Mouse (Mus musculus) forebrain, postnatal 0 days (tissue): ENCODE data around the gene Hoxa13. TPM values are rescaled to one million over a fixed set of nuclear protein-coding genes. Genes with fewer than 3 reads are reported as not detected.

Experiments
- ATAC-seq: fragments of 200-750 bp; cut with Nextera tagmentation; 2 replicates; pipeline ENCODE4 v1.8.0; 2017; ENCODE audit warnings: mild to moderate bottlenecking, moderate library complexity
- DNase-seq: peaks from one replicate; pipeline ENCODE4 v3.0.0-alpha.2; 2015
- H3K27ac ChIP-seq: fragments of 300-500 bp; sonication (generic); 2 replicates; pipeline ENCODE4 v1.5.1; 2014; ENCODE audit warnings: low read depth, mild to moderate bottlenecking, antibody characterized with exemption, low read length, moderate library complexity, mixed read lengths
- H3K27me3 ChIP-seq: fragments of 300-500 bp; sonication (generic); 2 replicates; pipeline ENCODE4 v1.6.1; 2014; ENCODE audit warnings: mild to moderate bottlenecking, low read length, mixed read lengths; ENCODE audit not compliant: insufficient read depth
- H3K36me3 ChIP-seq: fragments of 300-500 bp; sonication (generic); 2 replicates; pipeline ENCODE4 v1.6.1; 2014; ENCODE audit warnings: mild to moderate bottlenecking, moderate library complexity; ENCODE audit not compliant: insufficient read depth
- H3K4me1 ChIP-seq: fragments of 300-500 bp; sonication (generic); 2 replicates; pipeline ENCODE4 v1.6.1; 2014; ENCODE audit warnings: antibody characterized with exemption; ENCODE audit not compliant: insufficient read depth
- H3K4me2 ChIP-seq: fragments of 300-500 bp; sonication (generic); 2 replicates; pipeline ENCODE4 v1.6.1; 2014; ENCODE audit warnings: low read depth, mild to moderate bottlenecking, moderate library complexity
- H3K4me3 ChIP-seq: fragments of 300-500 bp; sonication (generic); 2 replicates; pipeline ENCODE4 v1.5.1; 2014; ENCODE audit warnings: low read depth, low read length, mixed read lengths
- H3K9ac ChIP-seq: fragments of 300-500 bp; sonication (generic); 2 replicates; pipeline ENCODE4 v1.6.1; 2014; ENCODE audit warnings: mild to moderate bottlenecking
- H3K9me3 ChIP-seq: fragments of 300-500 bp; sonication (generic); 2 replicates; pipeline ENCODE4 v1.6.1; 2016; ENCODE audit warnings: low read length
- CTCF ChIP-seq: sonication (generic); IDR thresholded peaks from 2 replicates; pipeline ENCODE4 v1.5.1; 2016; ENCODE audit warnings: antibody characterized with exemption, control low read depth, low read depth
- WGBS: fragments of 180-500 bp; shearing (Covaris S2); extraction: QIAGEN DNeasy Blood & Tissue Kit; methylation state at CpG from one replicate; pipeline ENCODE4 v1.1.7; 2014; 5-methylcytosine and 5-hydroxymethylcytosine counted together
- microRNA counts: library from miRNA; unstranded; fragments of <30 nt; microRNA quantifications from one replicate; lab custom pipeline; 2015
- microRNA-seq, 2 experiments: library from miRNA; unstranded; fragments of <30 nt; microRNA quantifications; one replicate each; pipeline ENCODE4; 2016
- polyA plus RNA-seq: library from polyadenylated mRNA; unstranded; fragments of >200 nt; fragmentation: Nextera tagmentation; extraction: Ambion mirVana; gene quantifications from 2 replicates; pipeline ENCODE4 v1.2.1, GENCODE M21; 2015
- total RNA-seq: library from RNA; depleted of rRNA; stranded (reverse); fragments of >200 nt; gene quantifications from 2 replicates; pipeline ENCODE4 v1.2.3, GENCODE M21; 2014; rRNA removed

The Hoxa13 gene
- total and polyA plus RNA-seq, 2 experiments from 2014 or later: not detected

GRCm38 (mm10) chr6:52211170-52211935 lies 49.3 kb downstream of the Hoxa13 start:
- Histone ChIP-seq H3K4me2 (no peak overlapping the region), H3K4me3 (no peak overlapping the region), H3K4me1 (no peaks in the 10 kb centered on the region), H3K9me3 (no peaks in the 10 kb centered on the region), H3K36me3 (no peaks in the 10 kb centered on the region), H3K27ac (no peak overlapping the region), H3K27me3 (peaks cover 95% of the 10 kb centered on the region), H3K9ac (no peak overlapping the region)
- TF ChIP-seq CTCF: peak; percentile 71
- 2% methylated on average over 37 of the region's 37 CpGs for WGBS
- peak; percentile 85 for DNase-seq
- peak; percentile 78 for ATAC-seq

- no peaks in the 10 kb centered on the region for H3K4me1 ChIP-seq
- H3K27ac ChIP-seq: no peak overlapping the region
- ATAC-seq (no peak), DNase-seq (no peak)
- no peak overlapping the region for H3K9ac ChIP-seq
- no peak for TF ChIP-seq CTCF
- no peaks in the 10 kb centered on the region for H3K9me3 ChIP-seq
- H3K4me2 ChIP-seq: no peak overlapping the region
- WGBS: 8% methylated on average over 12 of the region's 12 CpGs
- H3K27me3 ChIP-seq: peaks cover 94% of the 10 kb centered on the region
- H3K4me3 ChIP-seq: no peak overlapping the region
- no peaks in the 10 kb centered on the region for H3K36me3 ChIP-seq
Observed at GRCm38 (mm10) chr6:52209685-52210046, 51.0 kb downstream of the Hoxa13 start.

- Histone ChIP-seq H3K4me2 (no peak overlapping the region), H3K27ac (no peak overlapping the region), H3K27me3 (peaks cover 94% of the 10 kb centered on the region), H3K36me3 (no peaks in the 10 kb centered on the region), H3K9me3 (no peaks in the 10 kb centered on the region), H3K4me3 (no peak overlapping the region), H3K4me1 (no peaks in the 10 kb centered on the region), H3K9ac (no peak overlapping the region)
- 3% methylated on average over 18 of the region's 18 CpGs for WGBS
- TF ChIP-seq CTCF: no peak
- DNase-seq: no peak
- ATAC-seq: no peak
Observed at GRCm38 (mm10) chr6:52208868-52209684, 51.6 kb downstream of the Hoxa13 start.

- 3% methylated on average over 47 of the region's 47 CpGs for WGBS
- H3K27me3 ChIP-seq: peaks cover 94% of the 10 kb centered on the region
- ATAC-seq (no peak), DNase-seq (no peak)
- H3K9me3 ChIP-seq: no peaks in the 10 kb centered on the region
- H3K9ac ChIP-seq: no peak within 1 kb of the TSS
- no peaks in the 10 kb centered on the region for H3K4me1 ChIP-seq
- no peaks in the 10 kb centered on the region for H3K36me3 ChIP-seq
- no peak for TF ChIP-seq CTCF
- no peak within 1 kb of the TSS for H3K4me2 ChIP-seq
- H3K27ac ChIP-seq: no peak within 1 kb of the TSS
- H3K4me3 ChIP-seq: no peak within 1 kb of the TSS
Observed at GRCm38 (mm10) chr6:52208072-52208867, 52.4 kb downstream of the Hoxa13 start, which contains the start of gene Hoxa6. Gene Hoxa6 (minus strand): TSS chr6:52208722.

MicroRNAs encoded within 50 kb of the gene (microRNA counts, 519-probe panel; counts per million panel counts)
- microRNA mmu-miR-196b (lab: Ali Mortazavi, UCI): 1,211 counts per million, percentile 8 among the panel's probes with 10 or more counts

Small RNA genes within 50 kb of the gene (microRNA-seq; reads per million reads assigned to microRNA genes)
- 1.9 to 11.3 reads per million in 2 experiments for gene Mir196b

Other genes with a start within 250 kb of the Hoxa13 start
- gene Skap2, start 248.3 kb downstream of the Hoxa13 start, total RNA-seq: 4.7 and 5.1 TPM in 2 replicates
- gene Skap2, start 248.3 kb downstream of the Hoxa13 start, polyA plus RNA-seq: 6.2 and 6.6 TPM in 2 replicates
- 0.10 TPM in 1 of 2 replicates, not detected in the other for gene Hoxa1, start 102.6 kb downstream of the Hoxa13 start, total RNA-seq
- not detected in 2 replicates for gene Hoxa1, start 102.6 kb downstream of the Hoxa13 start, polyA plus RNA-seq
- not detected in 2 replicates for gene Hoxa2, start 96.0 kb downstream of the Hoxa13 start, total RNA-seq
- not detected in 2 replicates for gene Hoxa2, start 96.0 kb downstream of the Hoxa13 start, polyA plus RNA-seq
- not detected in 2 replicates for gene 5730596B20Rik, start 83.4 kb downstream of the Hoxa13 start, total RNA-seq
- gene 5730596B20Rik, start 83.4 kb downstream of the Hoxa13 start, polyA plus RNA-seq: not detected in 2 replicates
- gene Hoxa4, start 69.1 kb downstream of the Hoxa13 start, total RNA-seq: not detected in 2 replicates
- not detected in 2 replicates for gene Hoxa4, start 69.1 kb downstream of the Hoxa13 start, polyA plus RNA-seq
- gene Hoxa5, start 56.3 kb downstream of the Hoxa13 start, total RNA-seq: not detected in 2 replicates
- not detected in 2 replicates for gene Hoxa5, start 56.3 kb downstream of the Hoxa13 start, polyA plus RNA-seq
- gene Hoxa6, start 52.2 kb downstream of the Hoxa13 start, total RNA-seq: not detected in 2 replicates
- gene Hoxa6, start 52.2 kb downstream of the Hoxa13 start, polyA plus RNA-seq: not detected in 2 replicates
- gene Hoxa3, start 47.5 kb downstream of the Hoxa13 start, total RNA-seq: 0.23 TPM in 1 of 2 replicates, not detected in the other
- gene Hoxa3, start 47.5 kb downstream of the Hoxa13 start, polyA plus RNA-seq: not detected in 2 replicates
- not detected in 2 replicates for gene Gm28308, start 47.5 kb downstream of the Hoxa13 start, total RNA-seq
- gene Gm28308, start 47.5 kb downstream of the Hoxa13 start, polyA plus RNA-seq: not detected in 2 replicates
- not detected in 2 replicates for gene Hoxa7, start 39.0 kb downstream of the Hoxa13 start, total RNA-seq
- not detected in 2 replicates for gene Hoxa7, start 39.0 kb downstream of the Hoxa13 start, polyA plus RNA-seq
- not detected in 2 replicates for gene Hoxa9, start 29.8 kb downstream of the Hoxa13 start, total RNA-seq
- not detected in 2 replicates for gene Hoxa9, start 29.8 kb downstream of the Hoxa13 start, polyA plus RNA-seq
- gene Hoxa10, start 20.0 kb downstream of the Hoxa13 start, total RNA-seq: not detected in 2 replicates
- not detected in 2 replicates for gene Hoxa10, start 20.0 kb downstream of the Hoxa13 start, polyA plus RNA-seq
- gene Hoxa11, start 15.1 kb downstream of the Hoxa13 start, total RNA-seq: not detected in 2 replicates
- gene Hoxa11, start 15.1 kb downstream of the Hoxa13 start, polyA plus RNA-seq: not detected in 2 replicates
- gene Evx1, start 52.6 kb upstream of the Hoxa13 start, total RNA-seq: not detected in 2 replicates
- gene Evx1, start 52.6 kb upstream of the Hoxa13 start, polyA plus RNA-seq: not detected in 2 replicates